Mouse (Mus musculus) testis, adult 2 months (tissue): ENCODE results near the gene Gmip. TPM values are rescaled to one million over a fixed set of nuclear protein-coding genes. Genes with fewer than 3 reads are reported as not detected.
A peak's percentile ranks its signal among the peaks of the same experiment; 100 is the strongest.

ENCODE experiments used
- H3K27ac ChIP-seq: fragments of 200-500 bp; 2 replicates; pipeline ENCODE4 v1.5.1; 2012; ENCODE audit warnings: low read depth, low read length; ENCODE audit not compliant: control insufficient read depth, insufficient read depth
- H3K27me3 ChIP-seq: fragments of 200-500 bp; 2 replicates; pipeline ENCODE4 v1.6.1; 2012; ENCODE audit warnings: mild to moderate bottlenecking, low read length, moderate library complexity; ENCODE audit not compliant: control insufficient read depth, insufficient read depth
- H3K36me3 ChIP-seq: fragments of 200-500 bp; 2 replicates; pipeline ENCODE4 v1.6.1; 2012; ENCODE audit warnings: mild to moderate bottlenecking, low read length; ENCODE audit not compliant: control insufficient read depth, insufficient read depth
- H3K4me1 ChIP-seq: fragments of 200-500 bp; 2 replicates; pipeline ENCODE4 v1.6.1; 2012; ENCODE audit warnings: low read length; ENCODE audit not compliant: control insufficient read depth, insufficient read depth
- H3K4me3 ChIP-seq: fragments of 200-500 bp; 2 replicates; pipeline ENCODE4 v1.5.1; 2012; ENCODE audit warnings: low read depth, mild to moderate bottlenecking, low read length, moderate library complexity, mixed read lengths; ENCODE audit not compliant: control insufficient read depth
- CTCF ChIP-seq: fragments of 200-500 bp; IDR thresholded peaks from 2 replicates; pipeline ENCODE4 v1.5.1; 2012; ENCODE audit warnings: low read depth, mild to moderate bottlenecking, inconsistent platforms, low read length, moderate library complexity; ENCODE audit not compliant: control insufficient read depth, insufficient read depth, insufficient replicate concordance
- POLR2A ChIP-seq: fragments of 200-500 bp; IDR thresholded peaks from 2 replicates; pipeline ENCODE4 v1.6.1; 2012; ENCODE audit warnings: low read depth, mild to moderate bottlenecking, inconsistent platforms, low read length, moderate library complexity; ENCODE audit not compliant: control insufficient read depth
- polyA plus RNA-seq: library from polyadenylated mRNA; depleted of rRNA; stranded (reverse); fragments of >200 nt; gene quantifications from 2 replicates; pipeline ENCODE4 v1.2.3, GENCODE M21; 2012

The Gmip gene
- polyA plus RNA-seq, 1 experiment, result 4.4 TPM

DNA sequence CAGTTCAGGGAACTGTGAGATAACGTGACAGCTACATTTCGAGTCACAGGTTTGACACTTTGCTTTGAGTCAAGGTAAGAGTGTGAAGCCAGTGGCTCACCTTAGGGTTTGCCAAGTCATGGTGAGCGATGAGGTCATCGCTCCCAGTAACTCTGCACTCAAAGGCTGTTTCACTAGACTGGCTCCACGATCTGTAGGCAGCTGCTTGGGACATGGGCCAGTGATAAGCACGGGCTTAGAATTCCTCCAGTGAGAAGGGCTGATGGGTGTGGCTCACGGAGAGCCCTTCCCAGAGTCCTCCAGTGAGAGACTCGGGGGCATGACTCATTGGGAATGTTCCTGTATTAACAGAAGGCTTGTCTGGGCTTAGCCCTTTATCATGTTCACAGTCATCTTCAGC is 40.5 kb downstream of the Gmip start:
- no peak overlapping the region for H3K27ac ChIP-seq
- H3K4me3 ChIP-seq, result no peak overlapping the region
- H3K4me1 ChIP-seq, result no peaks in the 10 kb centered on the region
- no peaks in the 10 kb centered on the region for H3K36me3 ChIP-seq
- no peaks in the 10 kb centered on the region for H3K27me3 ChIP-seq
- TF ChIP-seq POLR2A (no peak), CTCF (no peak)

DNA sequence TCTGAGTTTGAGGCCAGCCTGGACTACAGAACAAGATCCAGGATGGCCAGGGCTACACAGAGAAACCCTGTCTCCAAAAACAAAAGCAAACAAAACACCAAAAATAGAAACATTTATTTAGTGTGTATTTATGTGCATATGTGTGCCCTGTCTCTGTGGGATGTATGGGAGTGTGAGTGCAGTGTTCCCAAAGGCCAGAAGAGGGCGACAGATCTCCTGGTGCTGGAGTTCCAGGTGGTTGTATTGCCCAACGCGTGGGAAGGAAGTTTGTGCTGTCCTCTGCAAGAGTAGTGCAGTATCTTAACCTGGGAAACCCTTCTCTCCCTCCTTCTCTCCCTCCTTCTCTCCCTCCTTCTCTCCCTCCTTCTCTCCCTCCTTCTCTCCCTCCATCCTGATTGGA is 41.4 kb downstream of the Gmip start:
- H3K27ac ChIP-seq, result no peak overlapping the region
- H3K4me3 ChIP-seq, result no peak overlapping the region
- H3K36me3 ChIP-seq, result no peaks in the 10 kb centered on the region
- TF ChIP-seq CTCF, result peak; percentile 62; the same call in 1 of the 2 replicates
- TF ChIP-seq POLR2A, result no peak
- no peaks in the 10 kb centered on the region for H3K4me1 ChIP-seq
- H3K27me3 ChIP-seq, result no peaks in the 10 kb centered on the region

DNA sequence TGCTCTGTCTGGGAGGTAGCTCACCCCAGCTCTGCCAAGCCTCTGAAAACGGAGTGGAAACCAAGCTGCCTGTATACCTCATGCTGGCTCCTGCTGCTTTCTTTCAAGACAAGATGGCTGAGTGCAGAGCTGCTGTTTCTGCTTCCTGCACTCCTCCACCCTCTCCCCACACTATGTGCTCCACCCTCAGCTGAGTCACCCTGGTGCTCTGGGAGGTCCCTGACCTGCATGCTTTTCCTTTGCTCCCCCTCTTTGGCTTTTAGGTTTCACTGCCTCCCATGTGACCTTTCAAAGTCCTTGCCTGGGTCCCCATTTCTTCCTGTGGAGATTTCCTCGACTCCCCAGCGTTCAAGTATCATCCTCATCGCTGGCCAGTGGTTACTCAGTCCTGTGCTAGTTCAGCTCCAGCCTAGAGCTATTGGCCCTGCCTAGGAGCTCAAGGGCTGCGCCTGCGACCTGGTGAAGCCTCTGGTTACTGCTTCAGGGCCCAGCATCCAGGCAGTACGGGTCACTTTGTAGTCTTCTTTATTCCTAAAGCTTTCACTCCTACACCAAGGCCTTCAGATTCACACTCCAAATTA is 42.5 kb downstream of the Gmip start:
- Histone ChIP-seq H3K4me3 (no peak overlapping the region), H3K36me3 (no peaks in the 10 kb centered on the region), H3K27me3 (no peaks in the 10 kb centered on the region), H3K27ac (no peak overlapping the region), H3K4me1 (no peaks in the 10 kb centered on the region)
- TF ChIP-seq CTCF, result no peak
- no peak for TF ChIP-seq POLR2A

DNA sequence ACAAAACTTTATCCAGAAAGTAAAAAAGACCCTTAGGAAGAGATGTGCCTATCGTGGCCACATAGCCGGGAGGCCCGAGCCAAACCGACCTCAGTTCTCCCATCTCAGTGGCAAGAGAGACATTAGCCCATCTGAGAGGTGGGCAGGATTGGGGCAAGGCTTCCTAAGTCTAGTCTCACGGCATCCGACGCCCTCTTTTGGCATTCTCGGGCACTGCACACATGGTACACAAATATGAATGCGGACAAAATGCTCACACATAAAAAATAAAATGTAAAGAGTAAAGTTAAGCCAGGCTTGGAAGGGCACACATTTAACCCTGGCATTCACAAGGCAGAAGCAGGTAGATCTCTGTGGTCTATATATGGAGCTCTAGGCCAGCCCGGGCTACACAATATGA is 45.4 kb downstream of the Gmip start:
- Histone ChIP-seq H3K27me3 (no peaks in the 10 kb centered on the region), H3K4me3 (no peak overlapping the region), H3K27ac (no peak overlapping the region), H3K36me3 (no peaks in the 10 kb centered on the region), H3K4me1 (no peaks in the 10 kb centered on the region)
- TF ChIP-seq POLR2A, result no peak
- TF ChIP-seq CTCF, result no peak; the same call in 1 of the 2 replicates

DNA sequence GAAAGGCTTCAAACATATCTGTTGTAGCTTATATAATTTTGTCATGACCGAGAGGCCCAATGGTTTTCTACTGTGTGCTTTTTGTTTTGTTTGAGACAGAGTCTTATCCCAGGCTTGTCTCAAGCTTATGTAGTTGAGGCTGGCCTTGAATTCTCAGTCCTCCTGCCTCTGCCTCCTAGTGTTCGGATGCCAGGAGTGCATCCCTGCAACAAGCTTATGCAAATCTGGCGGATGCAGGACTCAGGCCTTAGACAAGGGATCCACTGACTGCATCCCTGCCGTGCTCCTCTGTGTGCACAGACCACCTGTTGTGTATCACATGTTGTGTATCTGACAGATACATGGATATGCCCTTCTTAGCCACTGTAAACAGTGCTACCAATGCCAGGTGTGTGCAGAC is 52.3 kb downstream of the Gmip start:
- Histone ChIP-seq H3K36me3 (no peaks in the 10 kb centered on the region; the same call in 1 of the 2 replicates), H3K27ac (no peak overlapping the region), H3K4me3 (no peak overlapping the region), H3K4me1 (no peaks in the 10 kb centered on the region), H3K27me3 (no peaks in the 10 kb centered on the region)
- no peak for TF ChIP-seq POLR2A
- TF ChIP-seq CTCF, result peak; percentile 26; the same call in 1 of the 2 replicates

DNA sequence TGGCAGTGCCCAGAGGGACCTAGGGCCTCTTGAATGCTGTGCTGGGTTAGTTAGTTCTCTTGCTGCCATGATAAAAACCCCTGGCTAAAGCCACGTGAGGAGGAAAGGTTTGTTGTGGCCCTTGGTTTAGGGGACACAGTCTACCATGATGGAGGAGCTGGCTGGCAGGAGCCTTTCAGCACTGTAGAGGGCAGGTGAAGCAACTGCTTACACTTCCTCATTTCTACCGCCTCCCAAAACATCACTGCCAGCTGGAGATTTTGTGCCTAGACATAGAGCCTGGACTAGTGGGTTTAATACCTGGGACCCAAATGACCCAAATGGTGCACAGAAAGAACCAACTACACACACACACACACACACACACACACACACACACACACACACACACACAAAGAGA is 52.8 kb downstream of the Gmip start:
- H3K36me3 ChIP-seq, result no peaks in the 10 kb centered on the region; the same call in 1 of the 2 replicates
- H3K4me3 ChIP-seq, result no peak overlapping the region
- H3K27ac ChIP-seq, result no peak overlapping the region
- H3K4me1 ChIP-seq, result no peaks in the 10 kb centered on the region
- TF ChIP-seq CTCF (no peak), POLR2A (no peak)
- no peaks in the 10 kb centered on the region for H3K27me3 ChIP-seq

DNA sequence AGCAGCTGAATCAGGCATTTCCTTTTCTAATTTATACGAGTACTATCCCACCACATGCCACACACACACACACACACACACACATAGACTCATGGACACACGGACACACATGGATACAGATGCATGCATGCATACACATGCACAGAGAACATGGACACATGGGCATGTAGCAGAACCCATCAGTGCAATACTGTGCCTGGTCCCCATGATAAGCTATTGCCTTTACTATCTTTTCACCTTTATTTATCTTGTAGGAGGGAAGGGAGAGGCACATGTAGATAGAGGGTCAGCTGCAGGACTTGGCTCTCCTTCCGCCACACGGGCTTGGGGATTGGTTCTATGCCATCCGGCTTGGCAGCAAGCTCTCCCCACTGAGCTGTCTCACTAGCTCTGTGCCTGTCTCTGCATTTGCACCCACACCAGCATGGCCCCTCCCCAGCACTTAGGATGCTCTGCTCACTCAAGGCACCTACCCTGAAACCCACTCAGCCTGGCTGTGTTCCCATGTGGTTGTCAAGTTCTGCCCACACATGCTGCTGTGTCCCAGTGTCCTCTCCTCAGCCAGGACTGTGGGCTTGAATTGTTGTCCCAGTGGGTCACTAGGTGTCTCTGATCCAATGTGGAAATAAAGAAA is 55.0 kb downstream of the Gmip start:
- no peaks in the 10 kb centered on the region for H3K4me1 ChIP-seq
- H3K27me3 ChIP-seq, result no peaks in the 10 kb centered on the region
- no peak overlapping the region for H3K4me3 ChIP-seq
- H3K27ac ChIP-seq, result no peak overlapping the region
- TF ChIP-seq CTCF (no peak), POLR2A (no peak)
- H3K36me3 ChIP-seq, result no peaks in the 10 kb centered on the region; the same call in 1 of the 2 replicates

DNA sequence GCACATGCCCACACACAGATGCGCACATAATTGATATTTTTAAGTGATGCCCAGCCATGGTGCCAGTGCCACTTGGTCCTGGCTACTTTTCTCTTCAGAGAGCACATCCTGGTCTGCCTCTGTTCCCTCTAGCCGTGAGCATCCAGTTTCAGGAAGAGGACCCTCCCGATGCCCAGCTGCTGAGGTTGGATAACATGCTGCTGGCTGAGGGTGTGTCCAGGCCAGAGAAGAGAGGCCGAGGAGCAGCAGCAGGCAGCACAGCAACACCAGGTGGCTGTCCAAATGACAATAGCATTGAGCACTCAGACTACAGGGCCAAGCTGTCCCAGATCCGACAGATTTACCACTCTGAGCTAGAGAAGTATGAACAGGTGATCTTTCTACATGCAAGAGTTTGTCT is 55.7 kb downstream of the Gmip start:
- H3K36me3 ChIP-seq, result no peaks in the 10 kb centered on the region; the same call in 1 of the 2 replicates

More for the DNA sequence above, 55.7 kb downstream of the Gmip start:
- H3K4me3 ChIP-seq, result no peak overlapping the region
- no peaks in the 10 kb centered on the region for H3K27me3 ChIP-seq
- TF ChIP-seq CTCF (no peak), POLR2A (no peak)
- no peak overlapping the region for H3K27ac ChIP-seq
- H3K4me1 ChIP-seq, result no peaks in the 10 kb centered on the region
